Mouse (Mus musculus): Measurements from ENCODE around the gene Pramef6. TPM values are rescaled to one million over a fixed set of nuclear protein-coding genes. Genes with fewer than 3 reads are reported as not detected.
"Not testable (repeated sequence)": the region's sequence is repeated elsewhere in the genome, so short reads cannot be mapped to it uniquely, and the experiment has no call there.

Pramef6 gene
- total RNA-seq (2021), result not detected

- DNase-seq (ENCODE audit: low spot score); intact Hi-C loops (cut with DNase I): not testable (repeated sequence)
Measured at GRCm38 (mm10) chr4:143900280-143900679, at the start of gene Pramef6. Gene Pramef6 (minus strand): TSS chr4:143900380.

- intact Hi-C loops (cut with DNase I), result loop anchor here (5.0 kb wide), 1 partner anchor 277 kb away; the partner anchor contains the start of gene Gm13083
- DNase-seq (ENCODE audit: low spot score), result not testable (repeated sequence)
Measured at GRCm38 (mm10) chr4:143894406-143894805, 5.8 kb downstream of the Pramef6 start.

- DNase-seq (ENCODE audit: low spot score); intact Hi-C loops (cut with DNase I): not testable (repeated sequence)
Measured at GRCm38 (mm10) chr4:143882371-143882770, 17.8 kb downstream of the Pramef6 start.

GRCm38 (mm10) chr4:143846197-143846596, 54.0 kb downstream of the Pramef6 start, which contains the start of gene Gm13103:
Gene Gm13103 (plus strand): TSS chr4:143846497.
- intact Hi-C loops (cut with DNase I), result not testable (repeated sequence)

More at GRCm38 (mm10) chr4:143846197-143846596, 54.0 kb downstream of the Pramef6 start, which contains the start of gene Gm13103:
- not testable (repeated sequence) for DNase-seq (ENCODE audit: low spot score)

Other genes starting within 250 kb of the Pramef6 start
- gene Gm13088, start 243.1 kb downstream of the Pramef6 start, total RNA-seq (2021), result not detected
- gene Gm13089, start 197.7 kb downstream of the Pramef6 start, total RNA-seq (2021), result not detected
- not detected for gene Gm13078, start 180.9 kb downstream of the Pramef6 start, total RNA-seq (2021)
- not detected for gene Gm13023, start 111.0 kb downstream of the Pramef6 start, total RNA-seq (2021)
- gene Gm13084, start 84.3 kb downstream of the Pramef6 start, total RNA-seq (2021), result not detected
- not detected for gene Gm13103, start 53.9 kb downstream of the Pramef6 start, total RNA-seq (2021)
- gene Pramef25, start 50.6 kb upstream of the Pramef6 start, total RNA-seq (2021), result not detected
- not detected for gene Gm13101, start 66.6 kb upstream of the Pramef6 start, total RNA-seq (2021)
- not detected for gene Pramef17, start 94.0 kb upstream of the Pramef6 start, total RNA-seq (2021)
- not detected for gene Pramel4, start 158.7 kb upstream of the Pramef6 start, total RNA-seq (2021)
- gene Gm13102, start 206.1 kb upstream of the Pramef6 start, total RNA-seq (2021), result not detected